Mouse (Mus musculus): ENCODE measurements around the gene Plekhd1.

Plekhd1 gene

GRCm38 (mm10) chr12:80692269-80692972, at the start of gene Plekhd1:
Gene Plekhd1, plus strand, starts transcription at chr12:80692591.
- peak; percentile 43 for DNase-seq (ENCODE audit: low read depth, low spot score)

- no peak for DNase-seq (ENCODE audit: low read depth, low spot score)
These were observed 49.4 kb upstream of the Plekhd1 start for GRCm38 (mm10) chr12:80642725-80643692.

GRCm38 (mm10) chr12:80643693-80644505, 48.5 kb upstream of the Plekhd1 start, which contains the start of the genes Slc39a9 and Erh:
Gene Slc39a9, plus strand, starts transcription at chr12:80643883.
Gene Erh, minus strand, starts transcription at chr12:80644341.
- DNase-seq (ENCODE audit: low read depth, low spot score), result peak; percentile 93

GRCm38 (mm10) chr12:80644506-80644868, 47.9 kb upstream of the Plekhd1 start:
- no peak for DNase-seq (ENCODE audit: low read depth, low spot score)

GRCm38 (mm10) chr12:80646377-80646776, 46.0 kb upstream of the Plekhd1 start:
- no peak for DNase-seq (ENCODE audit: low read depth, low spot score)

- DNase-seq (ENCODE audit: low read depth, low spot score), result no peak
These were observed 38.3 kb upstream of the Plekhd1 start for GRCm38 (mm10) chr12:80653951-80654658.

GRCm38 (mm10) chr12:80654659-80655025, 37.7 kb upstream of the Plekhd1 start:
- DNase-seq (ENCODE audit: low read depth, low spot score), result no peak

- no peak for DNase-seq (ENCODE audit: low read depth, low spot score)
These were observed 33.7 kb upstream of the Plekhd1 start for GRCm38 (mm10) chr12:80658661-80659060.

GRCm38 (mm10) chr12:80662322-80662721, 30.1 kb upstream of the Plekhd1 start:
- DNase-seq (ENCODE audit: low read depth, low spot score), result no peak

GRCm38 (mm10) chr12:80663935-80664334, 28.5 kb upstream of the Plekhd1 start:
- DNase-seq (ENCODE audit: low read depth, low spot score), result no peak

GRCm38 (mm10) chr12:80668391-80668790, 24.0 kb upstream of the Plekhd1 start:
- DNase-seq (ENCODE audit: low read depth, low spot score), result no peak

- peak; percentile 49 for DNase-seq (ENCODE audit: low read depth, low spot score)
These were observed 19.2 kb upstream of the Plekhd1 start for GRCm38 (mm10) chr12:80673170-80673569.

- no peak for DNase-seq (ENCODE audit: low read depth, low spot score)
These were observed 11.1 kb upstream of the Plekhd1 start for GRCm38 (mm10) chr12:80681340-80681739.

GRCm38 (mm10) chr12:80683554-80683953, 8.8 kb upstream of the Plekhd1 start:
- no peak for DNase-seq (ENCODE audit: low read depth, low spot score)

GRCm38 (mm10) chr12:80684316-80684715, 8.1 kb upstream of the Plekhd1 start:
- DNase-seq (ENCODE audit: low read depth, low spot score), result no peak

- DNase-seq (ENCODE audit: low read depth, low spot score), result no peak
These were observed 4.6 kb upstream of the Plekhd1 start for GRCm38 (mm10) chr12:80687788-80688211.

GRCm38 (mm10) chr12:80689696-80690095, 2.7 kb upstream of the Plekhd1 start:
- no peak for DNase-seq (ENCODE audit: low read depth, low spot score)

GRCm38 (mm10) chr12:80691671-80692091, 710 bp upstream of the Plekhd1 start:
- DNase-seq (ENCODE audit: low read depth, low spot score), result no peak

- DNase-seq (ENCODE audit: low read depth, low spot score), result no peak
These were observed 1.3 kb downstream of the Plekhd1 start for GRCm38 (mm10) chr12:80693700-80694099.

- DNase-seq (ENCODE audit: low read depth, low spot score), result no peak
These were observed 2.6 kb downstream of the Plekhd1 start for GRCm38 (mm10) chr12:80695004-80695403.
